16 mouse cellular contexts compared by ENCODE assay signal in the genomic region with DNA sequence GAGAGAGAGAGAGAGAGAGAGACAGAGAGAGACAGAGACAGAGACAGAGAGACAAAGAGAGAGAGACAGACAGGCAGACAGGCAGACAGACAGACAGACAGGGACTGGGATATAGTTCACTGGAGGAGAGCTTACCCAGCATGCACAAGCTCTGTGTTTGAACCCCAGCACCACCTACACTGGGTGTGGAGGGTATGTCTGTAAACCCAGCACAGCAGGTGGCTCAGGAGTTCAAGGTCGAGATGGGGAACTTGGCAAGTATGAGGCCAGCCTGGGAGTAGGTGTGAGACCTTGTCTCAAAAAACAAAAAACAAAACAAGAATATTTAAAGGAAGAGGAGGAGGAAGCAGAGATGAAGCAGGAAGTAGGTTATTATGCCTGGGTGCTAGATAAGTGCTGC. TPM values are rescaled to one million over a fixed set of nuclear protein-coding genes. Genes with fewer than 3 reads are reported as not detected.
DNase-seq lines count a peak whose midpoint lies in the region; ATAC-seq and TF ChIP-seq lines count a peak whose summit lies in the region.
"Had no signal": no experiment of that assay in that cellular context is flagged by ENCODE, and none has a peak within 500 bp of the region (broad histone marks: within the 10 kb centered on the region; RNA-seq: fewer than 3 reads in every experiment).

No protein-coding gene starts in this region.

- WGBS in forebrain, embryonic 15.5 days = 71% methylated on average over 1 of the region's 1 CpGs
- WGBS in forebrain, embryonic 12.5 days = 65% methylated on average over 1 of the region's 1 CpGs
- 3% methylated on average over 1 of the region's 1 CpGs for WGBS in liver, embryonic 16.5 days (ENCODE audit: insufficient replicate concordance)

- H3K4me2 ChIP-seq in forebrain, embryonic 15.5 days (replicated peaks) = no peak overlapping the region
- H3K4me2 ChIP-seq in forebrain, embryonic 12.5 days = no peak overlapping the region
- no peak overlapping the region for H3K4me2 ChIP-seq in liver, embryonic 16.5 days (ENCODE audit: low read depth, low read length)
- H3K4me2 ChIP-seq: hindbrain, embryonic 13.5 days had no signal

- H3K4me1 ChIP-seq in forebrain, embryonic 15.5 days = peaks cover 23% of the 10 kb centered on the region
- H3K4me1 ChIP-seq in forebrain, embryonic 12.5 days = peaks cover 15% of the 10 kb centered on the region
- H3K4me1 ChIP-seq in liver, embryonic 16.5 days (ENCODE audit: control insufficient read depth, low read depth, low read length) = peaks cover 42% of the 10 kb centered on the region

- no peaks in the 10 kb centered on the region for H3K9me3 ChIP-seq in forebrain, embryonic 15.5 days
- no peaks in the 10 kb centered on the region for H3K9me3 ChIP-seq in forebrain, embryonic 12.5 days
- no peaks in the 10 kb centered on the region for H3K9me3 ChIP-seq in liver, embryonic 16.5 days (replicated peaks; ENCODE audit: control insufficient read depth, low read length)
- H3K9me3 ChIP-seq: hindbrain, embryonic 13.5 days; limb, embryonic 13.5 days; neural tube, embryonic 15.5 days had no signal

- H3K9ac ChIP-seq in forebrain, embryonic 15.5 days (replicated peaks) = no peak overlapping the region
- H3K9ac ChIP-seq in forebrain, embryonic 12.5 days = no peak overlapping the region
- H3K9ac ChIP-seq in liver, embryonic 16.5 days (ENCODE audit: low read depth, low read length) = no peak overlapping the region
- H3K9ac ChIP-seq: hindbrain, embryonic 13.5 days; limb, embryonic 13.5 days; neural tube, embryonic 15.5 days had no signal

- DNase-seq in layer of hippocampus, adult 2 months (ENCODE audit: low spot score in 2 of 2) = no peak
- DNase-seq in layer of hippocampus, adult 9-10 months (ENCODE audit: low spot score) = no peak
- peak; percentile 92 for DNase-seq in ES-CJ7 (ENCODE audit: low read depth, low spot score)
- no peak for DNase-seq in layer of hippocampus, adult 11-12 months (ENCODE audit: low spot score)
- no peak for DNase-seq in T-cell, adult 2 months (ENCODE audit: low spot score)
- DNase-seq: adrenal gland, adult 2 months; B cell, adult 2 months; kidney, postnatal 14 days; right cerebral cortex, adult 18-20 months; thymus, postnatal 4 days had no signal

- no peak for TF ChIP-seq CTCF in layer of hippocampus, adult 2 months (conservative IDR thresholded peaks at IDR 0.05)

- ATAC-seq in forebrain, embryonic 15.5 days (replicated peaks) = no peak
- ATAC-seq in forebrain, embryonic 12.5 days (ENCODE audit: low FRiP score) = no peak
- no peak for ATAC-seq in liver, embryonic 16.5 days (ENCODE audit: low read depth)

- H3K27ac ChIP-seq in forebrain, embryonic 15.5 days (replicated peaks) = 0 out of 2 replicates have a peak overlapping the region, but pooled peaks have one; percentile 42
- H3K27ac ChIP-seq in forebrain, embryonic 12.5 days = no peak overlapping the region
- H3K27ac ChIP-seq in layer of hippocampus, adult 2 months = peak overlapping the region; percentile 74; the same call in 1 of the 2 replicates
- peak overlapping the region; percentile 6; the same call in 1 of the 2 replicates for H3K27ac ChIP-seq in liver, embryonic 16.5 days (ENCODE audit: low read length)
- H3K27ac ChIP-seq: hindbrain, embryonic 13.5 days; limb, embryonic 13.5 days had no signal

- no peak overlapping the region for H3K4me3 ChIP-seq in forebrain, embryonic 15.5 days
- H3K4me3 ChIP-seq in forebrain, embryonic 12.5 days (replicated peaks) = no peak overlapping the region
- no peak overlapping the region for H3K4me3 ChIP-seq in layer of hippocampus, adult 2 months
- no peak overlapping the region for H3K4me3 ChIP-seq in liver, embryonic 16.5 days (ENCODE audit: low read depth, low read length)
- H3K4me3 ChIP-seq: hindbrain, embryonic 13.5 days; limb, embryonic 13.5 days; neural tube, embryonic 15.5 days had no signal

- no peaks in the 10 kb centered on the region for H3K36me3 ChIP-seq in forebrain, embryonic 15.5 days
- H3K36me3 ChIP-seq in forebrain, embryonic 12.5 days (replicated peaks) = no peaks in the 10 kb centered on the region
- H3K36me3 ChIP-seq in liver, embryonic 16.5 days (ENCODE audit: control insufficient read depth, insufficient read depth) = no peaks in the 10 kb centered on the region
- H3K36me3 ChIP-seq: hindbrain, embryonic 13.5 days; limb, embryonic 13.5 days; neural tube, embryonic 15.5 days had no signal

- H3K27me3 ChIP-seq in forebrain, embryonic 15.5 days = no peaks in the 10 kb centered on the region
- H3K27me3 ChIP-seq in forebrain, embryonic 12.5 days = peaks cover 34% of the 10 kb centered on the region
- H3K27me3 ChIP-seq in liver, embryonic 16.5 days (ENCODE audit: control insufficient read depth, insufficient read depth, low read depth, low read length) = no peaks in the 10 kb centered on the region
- H3K27me3 ChIP-seq: neural tube, embryonic 15.5 days had no signal

RNA-seq across cellular contexts. Expression of a gene that starts 7.2 kb away (rescaled TPM):
- 6.5 and 6.6 TPM in 2 replicates for polyA plus RNA-seq in forebrain, embryonic 15.5 days (2015; fragmentation: Nextera tagmentation; extraction: Ambion mirVana)
- 4.8 and 6.0 TPM in 2 replicates for polyA plus RNA-seq in forebrain, embryonic 12.5 days (2016; fragmentation: Nextera tagmentation; extraction: Ambion mirVana)
- total RNA-seq in layer of hippocampus, adult 2 months (2021) = 1 to 10 TPM; 3.9 to 4.5 TPM
- polyA plus RNA-seq in liver, embryonic 16.5 days (2015; fragmentation: Nextera tagmentation; extraction: Ambion mirVana) = 15.7 and 18.6 TPM in 2 replicates
